Mouse (Mus musculus): ENCODE measurements at regions not wholly inside any gene's neighbourhood (a gene's known extent, or its start where the extent isn't known, plus 50 kb on each side); places are given as distances from the start of the nearest gene placed in this dataset.

DNA sequence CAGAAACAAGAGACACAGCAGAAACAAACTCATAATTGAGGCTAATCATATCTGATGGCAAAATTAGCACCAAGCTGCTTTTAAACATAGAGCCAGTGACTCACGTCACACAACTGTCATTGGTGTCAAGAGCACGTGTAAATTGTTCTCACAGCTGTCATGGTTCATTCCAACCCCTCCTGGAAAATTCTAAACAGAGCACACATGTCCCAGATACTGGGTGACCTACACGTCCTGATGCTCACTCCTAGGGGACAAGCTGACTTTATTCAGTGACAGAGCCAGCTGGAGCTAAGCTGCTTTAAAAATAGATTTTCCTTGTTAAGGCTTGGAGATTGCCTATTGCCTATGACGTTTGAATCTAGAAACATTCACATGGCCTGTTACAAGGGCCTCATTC is 304.1 kb downstream of the 1500009L16Rik start:
- DNase-seq = no peak

DNA sequence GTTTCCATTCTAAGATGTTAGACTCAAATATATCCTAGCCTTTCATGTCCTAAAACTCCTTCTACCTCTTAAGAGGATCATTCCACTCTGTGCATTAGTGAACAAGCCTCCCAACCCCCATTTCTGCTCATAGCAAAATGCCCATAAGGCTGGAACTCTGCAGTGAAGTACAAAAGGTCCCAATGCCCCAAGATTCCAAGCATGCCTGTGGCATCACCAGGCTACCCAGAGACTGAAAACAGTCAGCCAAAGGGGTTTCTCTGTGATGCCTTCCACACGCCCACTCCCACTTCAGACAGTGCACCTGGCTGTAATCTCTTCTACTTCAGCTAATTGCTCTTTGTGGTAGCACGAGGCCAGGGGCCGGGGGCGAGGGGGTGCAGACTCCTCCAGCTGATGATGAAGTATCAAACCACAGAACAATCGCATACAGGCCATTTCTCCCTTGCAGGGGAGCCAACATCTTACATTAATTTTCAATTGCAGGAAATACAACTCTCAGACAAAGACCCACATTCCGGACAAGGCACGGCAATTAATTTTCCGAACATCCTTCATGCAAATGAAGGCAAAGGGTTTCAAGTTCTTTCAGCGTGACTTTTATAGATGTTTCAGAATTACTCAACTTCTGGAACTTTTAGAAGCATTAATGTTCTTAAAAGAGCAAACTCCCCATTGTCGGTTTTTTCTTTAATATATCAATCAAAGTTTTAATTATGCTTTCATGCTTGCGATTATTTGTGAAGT is 313.6 kb downstream of the 1500009L16Rik start:
- peak; percentile 38 for DNase-seq

DNA sequence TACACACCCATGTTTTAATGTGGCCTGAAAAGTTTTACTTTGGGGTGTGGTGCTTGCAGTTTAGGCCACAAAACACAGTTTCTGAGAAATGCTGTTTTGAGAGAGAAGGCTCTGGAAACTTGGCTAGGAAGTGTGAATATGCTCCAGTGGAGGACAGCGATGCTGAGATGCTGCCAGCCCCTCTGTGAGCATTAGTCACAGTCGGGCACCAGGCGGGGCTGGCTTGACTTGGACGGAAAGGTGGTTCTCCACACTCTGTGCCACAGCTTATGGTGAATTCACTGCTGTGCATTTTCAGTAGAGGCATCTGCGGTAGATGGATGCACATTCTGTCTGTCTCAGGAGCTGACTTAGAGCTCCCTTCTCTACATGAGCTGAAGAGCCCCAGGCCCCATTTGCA is 326.0 kb downstream of the 1500009L16Rik start:
- DNase-seq = no peak

DNA sequence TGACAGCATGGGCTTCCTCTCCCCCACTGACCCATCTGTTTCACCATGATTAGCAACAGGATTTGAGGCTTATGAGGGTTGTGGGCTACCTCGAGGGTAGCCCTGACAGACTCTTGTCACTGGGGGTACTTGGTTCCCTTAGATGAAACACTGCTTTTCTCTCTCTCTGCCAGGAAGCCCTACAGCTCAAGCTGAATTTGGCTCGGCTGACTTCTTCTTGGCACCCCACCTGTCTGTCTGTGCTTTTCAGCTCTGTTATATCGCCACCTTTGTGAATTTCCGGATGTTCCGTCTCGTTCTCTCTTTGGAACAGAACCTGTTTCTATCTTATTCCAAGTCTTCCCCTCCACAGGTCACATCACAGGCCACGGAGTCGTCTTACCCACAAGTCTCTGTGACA is 330.0 kb downstream of the 1500009L16Rik start:
- no peak for DNase-seq

DNA sequence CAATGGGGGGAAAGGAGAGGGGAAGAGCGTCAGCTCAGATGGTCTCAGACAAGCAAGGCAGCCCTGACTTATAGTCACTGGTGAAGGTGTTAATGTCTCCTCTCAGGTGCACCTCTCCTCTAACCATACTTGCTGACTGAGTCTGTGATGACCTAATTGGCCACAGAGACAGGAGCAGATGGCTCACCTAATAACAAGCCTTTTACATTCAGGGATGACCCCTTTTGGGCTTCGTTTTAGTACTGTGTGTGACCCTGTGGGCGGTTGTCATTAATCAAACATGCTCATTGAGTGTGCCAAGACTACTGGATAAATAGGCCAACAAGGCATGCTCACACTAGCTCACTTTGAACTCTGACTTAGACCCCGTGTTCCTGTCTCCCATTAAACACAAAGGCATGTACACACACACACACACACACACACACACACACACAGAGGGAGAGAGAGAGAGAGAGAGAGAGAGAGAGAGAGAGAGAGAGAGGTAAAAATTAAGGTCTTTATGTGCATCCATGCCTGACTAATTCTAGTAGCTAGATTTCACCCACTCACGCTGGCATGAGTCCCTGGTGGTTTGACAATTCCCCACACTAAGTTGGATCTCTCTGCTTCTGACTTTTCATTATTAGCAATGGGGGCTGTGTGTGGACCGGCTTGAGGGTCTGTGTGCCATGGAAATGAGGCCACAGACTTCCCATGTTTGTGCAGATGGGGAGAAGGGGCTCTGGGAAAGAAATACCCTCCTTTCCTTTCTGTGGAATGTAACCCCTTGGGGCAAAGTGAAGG is 332.1 kb downstream of the 1500009L16Rik start:
- peak; percentile 23 for DNase-seq

DNA sequence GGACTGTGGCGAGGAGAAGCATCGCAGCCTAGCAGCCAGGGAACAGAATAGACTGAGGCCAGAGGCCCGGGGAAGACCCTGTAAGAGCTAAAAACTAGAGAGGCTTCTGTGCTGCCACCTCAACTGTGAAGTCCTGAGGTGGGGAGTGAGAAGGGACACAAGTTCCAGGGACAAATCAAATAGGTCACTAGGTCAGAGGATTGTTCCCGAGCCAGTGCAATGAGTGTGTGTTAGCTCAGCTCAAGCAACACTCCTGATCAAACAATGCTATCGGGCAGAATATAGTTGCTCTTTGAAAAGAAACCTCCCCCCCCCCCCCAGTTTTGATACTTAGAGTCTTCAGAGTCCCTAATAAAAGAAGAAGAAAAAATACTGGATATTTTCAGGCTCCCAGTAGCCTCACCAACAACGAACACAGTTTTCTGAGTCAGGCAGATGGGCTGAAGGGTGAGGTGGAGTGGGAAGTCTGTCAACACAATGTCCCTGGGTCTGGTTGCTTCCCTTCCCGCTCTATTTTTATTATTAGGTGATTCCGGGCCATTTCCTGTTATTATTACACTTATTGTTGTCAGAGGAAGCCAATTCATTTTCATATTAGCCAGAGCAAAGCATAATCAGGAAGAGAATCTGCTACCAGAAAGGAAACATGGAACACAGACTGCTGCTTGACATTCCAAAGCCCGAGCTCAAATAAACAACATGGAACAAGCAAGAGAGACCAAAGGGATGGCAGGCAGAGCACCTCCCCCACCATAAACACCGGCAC is 332.9 kb downstream of the 1500009L16Rik start:
- DNase-seq = peak; percentile 39

DNA sequence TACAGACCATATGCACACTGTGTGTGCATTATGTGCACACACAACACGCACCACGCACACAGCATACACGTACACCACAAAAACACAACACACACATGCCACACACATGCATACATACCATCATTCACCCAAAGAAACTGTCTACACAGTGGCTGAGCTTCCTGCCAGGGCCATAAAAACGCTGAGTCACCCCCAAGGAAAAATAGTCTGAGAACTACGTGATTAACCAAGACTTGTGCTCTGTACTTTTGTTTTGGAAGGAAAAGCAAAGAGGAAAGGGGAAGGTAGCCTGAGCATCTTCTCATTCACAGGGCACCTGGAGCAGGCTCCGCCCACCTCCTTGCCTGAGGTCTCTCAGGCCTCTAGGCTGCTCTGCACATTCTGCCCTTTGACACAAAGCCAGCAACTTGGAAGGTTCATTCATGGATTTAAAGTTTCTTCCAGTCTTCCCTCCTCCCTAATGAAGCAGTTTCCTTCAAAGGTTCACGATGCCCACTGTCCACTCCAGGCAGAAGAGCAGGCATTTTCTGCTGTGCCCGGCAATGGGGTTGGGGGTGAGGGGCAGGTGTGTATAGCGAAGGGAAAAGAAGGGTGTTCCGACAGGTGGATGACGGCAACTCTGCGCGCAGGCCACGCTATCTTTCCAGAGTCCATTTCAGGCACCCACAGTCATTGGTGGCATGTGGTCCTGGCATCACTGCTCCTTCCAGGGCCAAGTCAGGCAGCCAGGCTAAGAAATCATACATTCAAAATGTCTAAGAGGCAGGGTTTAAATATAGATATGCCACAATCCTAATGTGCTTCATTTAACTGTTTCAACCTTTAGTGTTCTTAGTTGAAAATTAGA is 333.9 kb downstream of the 1500009L16Rik start:
- peak; percentile 32 for DNase-seq

DNA sequence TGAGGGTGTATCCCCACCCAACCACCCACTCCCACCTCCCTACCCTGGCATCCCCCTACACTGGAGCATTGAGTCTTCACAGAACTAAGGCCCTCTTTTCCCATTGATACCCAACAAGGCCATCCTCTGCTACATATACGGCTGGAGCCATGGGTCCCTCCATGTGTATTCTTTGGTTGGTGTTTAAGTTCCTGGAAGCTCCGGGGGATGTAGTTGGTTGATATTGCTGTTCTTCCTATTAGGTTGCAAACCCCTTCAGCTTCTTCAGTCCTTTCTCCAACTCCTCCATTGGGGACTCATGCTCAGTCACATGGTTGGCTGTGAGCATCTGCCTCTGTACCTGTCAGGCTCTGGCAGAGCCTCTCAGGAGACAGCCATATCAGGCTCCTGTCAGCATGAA is 335.6 kb downstream of the 1500009L16Rik start:
- no peak for DNase-seq

DNA sequence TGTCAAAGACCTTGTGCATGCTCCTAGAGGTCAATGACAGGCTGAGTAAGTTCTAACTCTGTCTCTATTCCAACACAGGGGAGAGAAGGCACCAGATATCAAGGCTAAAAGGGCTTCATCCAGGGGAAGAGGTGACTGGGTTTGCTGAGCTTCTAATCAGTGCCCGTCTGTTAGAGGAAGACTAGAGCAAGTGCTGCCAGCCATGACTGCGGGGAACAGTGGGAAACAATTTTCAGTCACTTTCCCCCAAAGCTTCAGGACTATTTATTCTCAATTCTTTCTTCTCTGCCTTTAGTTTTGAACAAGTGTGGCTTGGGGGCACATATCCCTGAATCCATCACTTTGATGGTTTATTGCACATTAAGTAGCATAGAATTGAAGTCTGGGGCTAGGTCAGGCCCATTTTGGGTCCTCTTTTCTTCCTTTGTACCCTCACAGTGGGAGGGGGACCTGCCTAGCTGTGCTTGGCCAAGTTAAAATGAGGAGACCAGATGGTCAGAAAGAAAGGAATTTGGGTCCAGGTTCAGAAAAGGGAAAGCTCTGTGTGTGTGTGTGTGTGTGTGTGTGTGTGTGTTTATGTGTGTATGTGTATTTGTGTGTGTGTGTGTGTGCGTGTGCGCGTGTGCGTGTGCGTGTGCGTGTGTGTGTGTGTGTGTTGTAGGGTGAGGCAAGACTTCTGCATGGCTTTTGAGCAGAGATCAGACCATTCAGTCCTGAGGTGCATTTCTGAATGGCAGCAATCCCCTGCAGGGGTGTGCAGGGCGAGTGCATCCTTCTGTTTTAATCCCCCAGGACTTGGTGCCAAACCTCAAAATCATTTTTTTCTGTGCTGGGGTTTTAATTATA is 337.2 kb downstream of the 1500009L16Rik start:
- no peak for DNase-seq

DNA sequence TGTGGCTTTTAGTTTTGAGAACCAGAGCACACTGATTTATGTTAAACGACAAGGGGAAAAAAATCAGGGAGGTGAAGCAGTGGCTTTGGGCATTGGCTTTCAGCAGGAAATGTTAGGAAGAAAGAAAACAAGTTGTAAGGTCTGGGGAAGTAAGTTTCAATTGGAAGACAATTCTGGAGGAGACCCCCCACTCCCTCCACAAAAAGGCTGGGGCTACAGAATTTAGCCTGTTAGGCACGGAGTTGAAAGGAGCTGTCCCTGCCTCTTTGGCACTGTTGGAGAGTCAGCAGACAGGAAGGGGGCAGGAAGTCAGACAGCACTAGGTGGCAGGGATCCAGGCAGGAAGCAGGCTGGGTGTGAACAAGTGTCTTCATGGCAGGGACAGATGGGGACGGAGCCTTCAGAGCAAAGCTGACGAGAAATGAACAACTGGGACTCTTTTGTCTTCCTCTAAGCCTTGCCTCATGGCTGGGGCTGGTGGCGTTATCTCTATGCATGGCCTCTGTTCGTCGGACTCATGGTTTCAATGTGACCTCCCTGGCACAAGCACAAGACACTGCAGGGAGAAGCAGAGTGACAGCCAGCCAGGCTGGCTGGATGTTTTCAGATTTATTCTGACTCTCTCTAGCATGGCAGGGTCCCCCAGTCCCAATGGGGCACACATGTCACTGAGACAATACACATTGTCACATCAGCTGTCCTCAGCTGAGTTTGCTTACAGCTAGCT is 338.0 kb downstream of the 1500009L16Rik start:
- peak; percentile 90 for DNase-seq

DNA sequence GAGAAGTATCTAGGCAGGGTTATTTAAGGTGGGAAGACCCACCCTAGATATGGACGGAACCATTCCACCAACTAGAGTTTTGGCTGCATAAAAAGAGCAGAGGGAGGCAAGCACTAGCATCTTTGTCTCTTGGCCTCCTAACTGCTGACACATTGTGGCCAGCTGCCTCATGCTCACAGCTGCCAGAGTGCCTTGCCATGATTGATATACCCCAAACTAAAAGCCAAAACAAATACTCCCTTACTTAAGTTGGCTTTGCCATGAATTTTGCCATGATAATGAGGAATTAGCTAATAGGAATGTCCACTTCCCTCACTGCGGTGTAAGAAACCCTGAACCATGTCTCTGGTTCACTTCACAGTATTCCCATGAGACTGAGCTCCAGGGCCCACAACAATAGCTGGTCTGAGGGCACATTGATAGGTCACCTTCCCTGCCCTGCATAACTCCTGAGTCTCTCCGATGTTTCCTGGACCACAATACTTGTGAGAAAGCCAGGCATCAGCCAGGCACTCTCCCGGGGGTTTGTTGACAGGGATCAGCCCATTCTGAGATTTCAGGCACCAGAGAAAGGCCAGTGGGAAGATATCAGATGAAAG is 344.5 kb downstream of the 1500009L16Rik start:
- peak; percentile 9 for DNase-seq

DNA sequence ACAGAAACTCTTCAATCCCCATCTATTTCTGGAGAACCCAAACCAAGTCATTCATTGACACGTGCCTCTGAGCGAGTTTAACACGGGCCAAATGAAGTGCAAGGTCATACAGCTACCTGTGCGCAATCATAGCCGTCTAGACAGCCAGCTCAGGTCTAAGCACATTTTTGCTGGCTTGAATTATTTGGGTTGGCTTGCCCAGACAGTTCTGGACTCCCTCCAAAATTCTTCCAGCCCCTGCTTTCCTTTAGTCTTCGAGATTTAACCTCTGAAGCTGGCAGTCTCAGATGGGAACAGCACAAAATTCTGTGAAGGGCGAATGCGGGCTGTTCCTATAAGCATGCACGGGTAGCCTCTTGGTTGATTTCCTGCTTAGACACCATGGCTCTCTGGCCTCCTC is 347.1 kb downstream of the 1500009L16Rik start:
- peak; percentile 50 for DNase-seq

DNA sequence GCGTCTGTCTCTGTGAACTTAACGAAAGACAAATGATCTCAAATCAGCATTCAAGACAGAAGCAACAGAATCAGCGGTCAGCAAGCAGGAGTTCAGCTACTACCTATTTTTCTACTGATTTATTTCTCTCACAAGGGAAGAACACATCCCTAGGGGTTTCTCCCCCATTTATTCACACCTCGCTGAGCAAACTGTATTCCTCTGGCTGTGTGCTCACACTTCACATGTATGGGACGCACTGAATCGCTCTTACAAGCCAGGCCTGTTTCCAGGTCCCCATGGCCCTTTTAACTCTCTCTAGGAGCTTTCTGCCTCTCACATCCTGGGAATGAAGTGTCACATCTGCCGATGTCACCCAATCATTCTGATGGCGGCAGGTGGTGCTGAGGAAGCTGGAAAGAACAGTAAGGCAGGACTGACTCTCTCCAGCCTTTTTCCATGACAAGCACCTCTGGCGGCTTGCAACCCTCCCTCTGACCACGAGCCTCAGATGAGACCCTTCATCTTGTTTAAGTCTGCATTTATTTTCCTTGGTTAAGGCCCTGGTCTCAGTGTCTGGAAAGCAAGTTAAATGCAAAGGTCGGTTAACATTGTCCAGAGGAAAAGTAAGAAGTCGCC is 350.3 kb downstream of the 1500009L16Rik start:
- DNase-seq = no peak

DNA sequence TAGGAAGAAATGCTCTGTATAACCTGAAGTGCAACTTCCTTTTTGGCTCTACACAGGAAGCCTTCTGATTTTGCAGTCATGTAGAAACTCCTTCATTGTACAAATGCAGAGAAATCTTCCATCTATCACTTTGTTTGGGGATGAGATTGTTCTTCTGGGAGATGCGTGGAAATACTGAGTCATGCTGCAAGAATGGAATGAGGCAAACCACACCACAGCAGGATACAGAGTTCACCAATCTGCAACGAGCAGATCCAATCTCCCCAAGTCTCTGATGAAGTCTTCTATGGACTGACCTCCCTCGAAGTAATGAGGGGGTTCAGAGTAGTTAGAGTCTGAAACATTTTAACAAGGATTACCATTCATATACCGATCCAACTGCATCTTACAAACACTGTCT is 352.9 kb downstream of the 1500009L16Rik start:
- no peak for DNase-seq

DNA sequence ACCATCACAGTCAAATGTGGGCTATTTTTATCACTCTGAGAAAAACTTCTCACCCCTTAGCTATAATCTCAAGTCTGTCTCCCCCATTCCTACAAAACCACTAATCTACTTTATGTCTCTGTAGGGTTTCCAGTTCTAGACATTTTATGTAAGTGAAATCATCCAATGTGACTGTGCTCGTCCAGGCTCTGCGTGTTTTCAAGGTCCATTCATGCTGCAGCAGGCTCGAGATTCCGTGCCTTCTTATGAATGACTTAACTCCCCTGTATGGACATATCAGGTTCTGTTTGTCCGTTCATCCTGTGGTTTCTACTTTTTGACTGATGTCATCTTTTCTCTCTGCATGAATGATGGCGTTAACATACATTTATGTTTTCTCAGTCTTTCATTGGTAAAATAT is 357.6 kb downstream of the 1500009L16Rik start:
- no peak for DNase-seq

DNA sequence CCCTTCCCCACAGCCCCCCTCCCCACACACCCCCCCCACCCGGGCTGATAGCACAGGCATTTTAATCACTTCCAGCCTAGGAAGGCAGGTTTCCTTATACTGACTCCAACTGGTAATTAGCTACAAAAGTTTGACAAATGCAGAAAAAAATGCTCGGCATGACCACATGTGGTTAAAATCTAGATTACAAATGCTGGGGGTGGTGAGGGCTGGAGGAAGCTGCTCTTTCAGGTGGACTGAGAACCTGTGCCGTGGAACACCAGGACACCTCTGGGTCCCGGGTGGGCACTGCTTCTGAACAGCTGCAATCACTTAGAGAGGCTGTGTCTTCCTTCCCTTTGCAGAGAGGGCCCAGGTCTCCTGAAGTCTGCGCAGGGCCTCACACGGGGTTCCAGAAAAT is 358.7 kb downstream of the Nuak1 start:
- no peak for DNase-seq

DNA sequence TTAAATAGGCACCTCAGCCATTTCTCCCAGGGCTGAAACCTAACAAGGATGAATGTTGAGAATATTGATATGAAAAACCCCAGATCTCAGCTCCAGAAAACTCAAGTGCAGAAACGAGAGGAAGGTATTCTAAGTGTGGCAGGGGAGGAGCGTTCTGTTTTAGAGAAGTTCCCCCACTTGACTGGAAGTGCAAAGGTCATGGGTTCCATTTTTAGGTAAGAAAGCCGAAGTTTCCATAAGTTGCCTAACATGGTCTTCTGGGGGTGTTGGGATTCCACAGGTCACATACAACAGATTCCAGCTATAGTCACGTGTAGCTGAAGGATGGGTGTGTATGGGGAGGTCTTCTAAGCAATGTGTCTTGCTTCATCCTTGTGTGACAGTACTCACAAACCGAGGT is 352.9 kb downstream of the Nuak1 start:
- DNase-seq = no peak

DNA sequence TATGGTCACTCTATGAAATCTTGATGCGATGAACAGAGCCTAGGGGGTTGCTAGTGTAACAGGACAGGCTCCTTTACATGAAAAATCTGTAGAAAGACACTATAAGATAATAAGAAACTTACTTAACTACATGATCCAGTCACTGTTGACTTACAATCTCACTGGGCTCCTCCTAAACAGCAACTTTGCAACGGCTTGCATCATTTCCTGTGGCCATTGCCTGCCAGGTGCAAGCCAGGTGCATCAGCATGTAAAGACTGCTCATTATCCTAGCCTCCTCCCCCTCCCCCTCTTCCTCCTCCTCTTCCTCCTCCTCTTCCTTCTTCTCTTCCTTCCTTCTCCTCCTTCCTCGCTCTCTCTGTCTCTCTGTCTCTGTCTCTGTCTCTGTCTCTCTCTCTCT is 352.5 kb downstream of the Nuak1 start:
- no peak for DNase-seq

DNA sequence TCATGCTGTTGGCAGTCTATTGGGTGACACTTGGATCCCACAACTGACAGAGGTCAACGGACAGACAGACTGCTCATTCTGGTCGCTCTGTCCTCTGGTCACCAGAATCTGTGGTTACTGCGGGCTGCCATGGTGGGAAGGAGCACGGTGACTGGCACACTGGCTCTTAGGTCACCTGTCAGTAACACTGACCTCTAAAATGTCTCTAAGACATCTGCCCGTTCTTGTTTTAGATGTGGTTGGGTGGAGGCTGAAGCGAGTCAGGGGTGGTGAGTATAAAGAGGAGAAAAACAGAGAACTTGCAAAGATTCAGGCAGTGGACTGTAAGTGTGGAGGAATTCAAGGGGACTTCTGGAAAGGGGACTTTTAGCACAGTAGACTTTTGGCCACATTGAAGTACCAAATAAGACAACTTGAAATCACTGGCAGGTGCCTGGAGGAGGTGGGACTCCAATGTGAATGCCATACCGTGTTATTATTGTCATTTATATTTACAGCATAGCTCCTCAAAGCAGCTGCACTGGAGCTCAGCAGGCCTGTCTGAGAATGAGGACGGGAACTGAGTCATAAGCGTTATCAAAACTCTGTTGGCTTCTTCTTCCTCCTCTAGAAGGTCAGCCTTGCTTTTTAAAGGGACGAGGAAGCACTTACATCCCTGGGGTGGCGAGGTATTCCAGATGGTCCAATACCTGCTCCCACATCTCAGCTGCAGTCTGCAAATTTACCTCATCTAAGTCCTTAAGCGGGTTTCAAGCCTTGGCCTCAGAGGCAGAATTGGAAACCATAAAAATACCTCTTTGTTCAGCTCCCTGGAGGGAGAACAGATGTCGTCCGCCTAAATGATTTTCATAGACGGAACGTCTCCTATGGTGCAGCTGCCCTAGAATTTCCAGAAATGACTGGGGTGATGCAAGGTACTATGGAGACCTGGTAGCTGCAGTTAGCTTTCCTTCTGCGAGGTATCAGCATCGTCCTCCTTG is 351.3 kb downstream of the Nuak1 start:
- DNase-seq = no peak
